Mouse (Mus musculus) frontal cortex, postnatal 10 days (tissue): ENCODE data around the gene Hook2.

Experiments used
- DNase-seq, 2 experiments: peaks; one replicate each; pipeline ENCODE4 v3.0.0; 2022; ENCODE audit warnings: low spot score in 2 of 2, mixed read lengths in 1 of 2

The Hook2 gene

GRCm38 (mm10) chr8:84973079-84973478, 17.3 kb upstream of the Hook2 start:
- DNase-seq, result no peak

GRCm38 (mm10) chr8:84973803-84974542, 16.4 kb upstream of the Hook2 start:
- no peak for DNase-seq

- DNase-seq, result no peak
These were observed 15.8 kb upstream of the Hook2 start for GRCm38 (mm10) chr8:84974543-84975142.

- DNase-seq, result peak; percentile 49 to 58
These were observed 15.0 kb upstream of the Hook2 start for GRCm38 (mm10) chr8:84975434-84975833.

- peak; percentile 90 to 94 for DNase-seq
These were observed 14.2 kb upstream of the Hook2 start for GRCm38 (mm10) chr8:84976031-84976762.

GRCm38 (mm10) chr8:84976763-84977434, 13.5 kb upstream of the Hook2 start:
- no peak for DNase-seq

GRCm38 (mm10) chr8:84977435-84978247, 12.8 kb upstream of the Hook2 start:
- DNase-seq, result peak; percentile 69

GRCm38 (mm10) chr8:84978248-84978940, 12.0 kb upstream of the Hook2 start, which contains the start of gene Junb:
Junb (minus strand) TSS chr8:84978718.
- DNase-seq, result peak; percentile 92 to 96

GRCm38 (mm10) chr8:84979599-84980421, 10.6 kb upstream of the Hook2 start:
- peak; percentile 89 to 91 for DNase-seq

GRCm38 (mm10) chr8:84980622-84981358, 9.6 kb upstream of the Hook2 start:
- DNase-seq, result peak; percentile 68 to 72

GRCm38 (mm10) chr8:84981644-84982498, 8.5 kb upstream of the Hook2 start:
- DNase-seq, result peak in 1 of 2 experiments; percentile 43

- DNase-seq, result no peak
These were observed 7.8 kb upstream of the Hook2 start for GRCm38 (mm10) chr8:84982499-84983011.

GRCm38 (mm10) chr8:84984294-84985048, 5.9 kb upstream of the Hook2 start:
- peak; percentile 32 to 52 for DNase-seq

GRCm38 (mm10) chr8:84985049-84985683, 5.2 kb upstream of the Hook2 start:
- DNase-seq, result no peak

GRCm38 (mm10) chr8:84985684-84986378, 4.6 kb upstream of the Hook2 start:
- DNase-seq, result peak; percentile 90 to 91
